Mouse (Mus musculus) c-Kit-negative CD71-positive TER-119-positive erythroid progenitor cells, embryonic 14.5 days (primary cell): ENCODE data around the gene Ltf.

Experiments
- DNase-seq: peaks from one replicate; pipeline ENCODE4 v3.0.0-alpha.2; 2013; ENCODE audit warnings: low read depth, low spot score

Gene Ltf

GRCm38 (mm10) chr9:111086995-111087606 is 68.0 kb downstream of the Ltf start:
- DNase-seq = no peak

DNA sequence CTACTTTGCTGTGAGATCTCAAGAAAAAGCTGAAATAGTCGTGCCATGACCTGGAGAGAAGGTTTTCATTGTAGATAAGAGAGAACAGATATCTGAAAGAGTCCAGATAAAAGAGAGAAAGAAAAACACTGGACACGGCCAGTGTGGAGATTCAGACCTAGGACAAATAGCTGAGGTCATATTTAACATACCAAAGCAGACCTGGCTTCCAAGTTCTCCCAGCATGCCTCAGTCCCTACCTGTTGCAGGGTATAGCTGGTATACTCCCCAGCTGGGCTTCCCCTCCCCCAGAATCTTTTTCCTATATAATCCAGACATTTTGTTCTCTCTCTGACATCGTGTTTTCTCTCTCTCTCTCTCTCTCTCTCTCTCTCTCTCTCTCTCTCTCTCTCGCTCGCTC is 68.9 kb downstream of the Ltf start:
- no peak for DNase-seq

GRCm38 (mm10) chr9:111088886-111089285 is 69.8 kb downstream of the Ltf start:
- DNase-seq = no peak
